Mouse (Mus musculus) adrenal gland, adult 8-10 months (tissue): ENCODE results near the gene Chn2. TPM values are rescaled to one million over a fixed set of nuclear protein-coding genes. Genes with fewer than 3 reads are reported as not detected.

Experiments used
- DNase-seq: peaks from one replicate; pipeline ENCODE4 v3.0.0; 2022
- total RNA-seq, 4 experiments: library from RNA; stranded (reverse); gene quantifications; 2 replicates each; pipeline ENCODE4 v1.2.4; 2022

Gene Chn2
- total RNA-seq, 4 experiments from 2014 or later = 7.1 to 24.4 (median 16.6) TPM

DNA sequence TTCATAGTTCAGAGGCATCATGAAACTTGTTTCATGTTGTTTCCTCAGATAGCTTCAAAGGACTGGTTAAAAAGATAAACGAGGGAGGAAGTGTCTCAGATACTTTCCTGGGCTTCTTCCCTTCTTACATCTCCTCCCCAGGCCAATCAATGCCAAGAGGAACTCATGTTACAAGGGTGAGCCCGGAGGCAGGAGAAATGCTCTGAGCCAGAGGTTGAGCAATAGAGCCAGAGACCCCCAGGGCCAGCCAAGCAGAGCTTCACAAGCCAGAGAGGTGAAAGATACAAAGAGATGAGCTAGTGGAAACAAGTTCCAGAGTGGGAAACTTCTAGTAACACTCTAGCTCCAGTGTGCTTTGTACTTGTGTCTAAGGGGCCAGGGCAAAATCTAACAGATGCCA is 38.9 kb downstream of the Chn2 start:
- DNase-seq = no peak

DNA sequence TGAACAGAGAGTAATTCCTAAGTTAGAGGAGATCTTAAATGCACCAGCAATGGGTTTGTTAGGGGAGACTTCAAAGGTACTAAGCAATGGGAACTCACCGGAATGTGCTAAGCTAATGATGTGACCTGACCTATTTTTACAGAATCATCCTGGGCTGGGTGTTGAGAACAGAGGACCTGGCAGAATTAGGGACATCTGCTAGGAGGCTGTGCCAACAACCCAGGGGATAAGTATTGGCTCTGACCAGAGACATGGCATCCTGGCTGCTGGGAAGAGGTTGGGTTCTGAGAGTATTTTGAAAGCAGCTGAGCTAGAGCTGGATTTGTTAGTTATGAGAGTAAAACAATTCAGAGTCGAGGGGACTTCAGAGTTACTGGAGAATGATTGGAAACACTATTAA is 40.5 kb downstream of the Chn2 start:
- no peak for DNase-seq

DNA sequence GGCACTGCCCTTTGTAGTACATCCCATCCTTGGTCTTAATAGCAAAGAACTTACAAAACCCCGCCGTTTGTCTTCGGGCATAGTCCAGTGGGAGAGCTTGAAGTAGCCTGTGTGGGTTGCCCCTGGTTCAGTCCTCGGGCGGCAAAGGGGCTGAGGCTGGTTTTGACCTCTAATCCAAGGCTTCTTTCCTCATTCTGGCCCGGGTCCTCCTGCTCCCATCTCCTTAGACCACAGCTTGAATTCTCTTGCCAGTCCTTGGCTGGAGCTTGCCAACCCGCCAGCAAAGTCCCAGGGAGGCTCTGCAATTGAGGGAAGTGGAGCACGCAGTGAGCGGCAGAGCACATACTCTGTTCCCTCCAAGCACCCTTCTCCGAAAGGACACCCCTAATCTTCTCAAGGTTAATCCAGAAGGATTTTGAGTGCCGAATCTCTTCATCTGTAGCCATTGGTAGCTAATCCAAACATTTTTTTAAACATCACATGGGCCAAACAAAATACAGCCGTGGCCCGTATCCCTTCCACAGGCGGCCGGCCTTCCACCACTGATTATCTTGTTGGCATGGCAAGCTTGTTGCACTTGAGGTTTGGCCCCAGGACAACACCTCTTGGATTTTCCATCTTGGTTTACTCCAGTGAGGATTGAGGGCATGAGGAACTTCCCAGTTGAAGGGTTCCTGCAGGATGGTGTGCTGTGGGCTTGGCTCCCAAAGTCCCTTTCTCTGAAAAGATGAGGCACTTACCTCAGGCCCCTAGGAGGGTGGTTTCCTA is 41.3 kb downstream of the Chn2 start:
- DNase-seq = no peak

DNA sequence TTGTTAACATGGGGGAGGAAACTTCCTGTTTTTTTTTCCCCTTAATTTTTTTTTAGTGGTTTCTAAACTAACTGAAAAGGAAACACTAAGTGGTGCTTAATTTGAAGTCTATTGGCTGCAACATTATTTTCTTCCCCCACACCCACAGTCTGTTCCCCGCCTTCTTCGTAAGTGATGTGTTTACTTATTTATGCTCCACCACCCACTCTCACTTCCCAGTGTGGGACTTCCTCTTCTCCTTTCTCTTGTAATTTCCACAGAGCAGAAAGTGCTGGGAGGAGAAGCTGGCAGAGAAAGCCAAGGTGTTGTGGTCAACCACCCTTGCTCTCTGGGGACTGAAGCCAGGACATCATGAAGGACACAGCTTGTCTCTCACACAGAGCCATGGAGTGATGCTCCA is 43.2 kb downstream of the Chn2 start:
- DNase-seq = no peak

DNA sequence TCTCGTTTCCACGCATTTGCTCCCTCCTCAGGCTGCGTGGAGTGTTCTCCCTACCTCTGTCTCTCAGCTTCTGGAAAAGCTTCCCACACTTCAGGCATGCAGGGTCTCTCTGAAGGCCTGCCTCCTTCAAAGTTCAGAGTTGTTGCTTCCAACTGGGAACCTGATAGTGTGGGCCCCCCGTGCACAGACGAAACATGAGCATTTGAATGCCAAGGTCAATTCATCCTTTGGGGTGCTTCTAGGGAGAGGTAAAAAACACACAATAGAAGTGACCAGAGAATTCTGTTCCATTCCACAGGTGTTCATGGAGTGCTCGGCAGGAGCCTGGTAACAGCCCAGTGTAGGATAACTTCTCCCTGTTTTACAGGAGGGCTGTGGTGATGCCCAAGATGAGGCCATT is 44.7 kb downstream of the Chn2 start:
- DNase-seq = no peak

DNA sequence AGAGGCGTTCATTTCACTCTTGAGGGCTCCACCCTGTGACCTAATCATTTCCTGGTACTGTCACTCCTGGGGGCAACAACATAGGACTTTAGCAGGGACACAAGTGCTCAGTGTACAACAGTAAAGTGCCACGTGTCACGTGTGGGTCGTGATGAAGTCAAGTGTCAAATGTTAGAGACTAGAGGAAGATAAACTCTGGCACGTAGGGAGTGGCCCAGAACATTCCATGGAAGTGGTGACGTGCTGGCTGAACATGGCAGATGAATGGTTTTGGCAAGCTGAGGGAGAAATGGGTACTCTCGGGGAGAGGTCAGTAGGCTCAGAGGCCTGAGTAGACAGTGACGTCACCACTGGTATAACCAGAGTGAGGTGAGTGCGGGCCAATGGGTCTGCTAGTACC is 45.7 kb downstream of the Chn2 start:
- DNase-seq = no peak

DNA sequence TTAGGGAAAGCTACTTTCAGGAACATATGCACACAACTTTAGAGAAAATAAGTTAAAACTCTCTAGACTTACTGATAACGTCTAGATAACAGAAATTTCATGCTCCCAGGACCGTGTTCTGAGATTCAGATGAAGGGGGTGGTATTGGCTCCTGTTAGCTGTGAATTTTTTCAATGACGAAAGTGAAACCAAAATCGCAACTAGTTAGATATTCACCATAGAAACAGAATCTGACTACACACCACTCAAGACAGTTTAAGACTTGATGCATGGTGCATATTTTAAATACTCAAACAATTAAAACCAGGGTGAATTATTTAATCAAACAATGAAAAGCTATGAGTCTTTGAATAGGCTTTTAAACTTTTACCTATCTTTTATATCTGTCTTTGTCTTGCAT is 48.8 kb downstream of the Chn2 start:
- no peak for DNase-seq

DNA sequence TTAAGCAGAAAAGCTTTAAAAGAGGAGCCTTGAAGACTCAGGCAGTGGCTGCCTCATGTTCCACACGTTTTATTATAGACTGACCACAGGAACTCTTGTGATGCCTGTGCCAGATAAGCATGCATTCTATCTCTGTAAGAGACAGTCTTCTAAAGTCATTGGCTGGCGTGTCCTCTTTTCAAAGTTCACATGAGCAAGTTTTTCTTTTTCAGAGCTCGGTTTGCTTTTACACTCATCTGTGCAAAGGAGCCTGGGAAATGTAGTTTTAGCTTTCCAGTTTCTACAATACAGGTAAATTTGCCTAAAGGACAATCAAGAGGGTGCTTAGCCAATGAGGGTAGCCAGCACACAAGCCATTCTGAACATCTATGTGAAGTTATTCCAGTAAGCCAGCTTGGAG is 51.5 kb downstream of the Chn2 start:
- no peak for DNase-seq

DNA sequence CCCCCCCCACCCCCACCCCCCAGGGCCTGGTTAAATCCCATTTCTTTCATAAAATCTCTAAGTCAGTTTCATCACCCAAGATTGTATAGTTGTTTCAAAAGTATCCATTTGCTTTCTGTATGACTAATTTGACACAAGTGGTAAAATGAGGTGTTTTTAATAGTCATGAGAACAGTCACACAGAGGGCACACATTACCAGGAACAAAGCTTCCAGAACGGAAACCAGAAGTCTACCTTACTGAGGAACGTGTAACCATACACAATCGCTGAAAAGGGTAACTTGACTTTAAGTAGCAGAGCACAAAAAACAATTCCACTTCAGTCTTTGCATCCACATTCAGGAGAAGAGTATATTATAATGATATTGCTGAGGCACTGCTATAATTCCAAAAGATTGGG is 53.6 kb downstream of the Chn2 start:
- DNase-seq = no peak

DNA sequence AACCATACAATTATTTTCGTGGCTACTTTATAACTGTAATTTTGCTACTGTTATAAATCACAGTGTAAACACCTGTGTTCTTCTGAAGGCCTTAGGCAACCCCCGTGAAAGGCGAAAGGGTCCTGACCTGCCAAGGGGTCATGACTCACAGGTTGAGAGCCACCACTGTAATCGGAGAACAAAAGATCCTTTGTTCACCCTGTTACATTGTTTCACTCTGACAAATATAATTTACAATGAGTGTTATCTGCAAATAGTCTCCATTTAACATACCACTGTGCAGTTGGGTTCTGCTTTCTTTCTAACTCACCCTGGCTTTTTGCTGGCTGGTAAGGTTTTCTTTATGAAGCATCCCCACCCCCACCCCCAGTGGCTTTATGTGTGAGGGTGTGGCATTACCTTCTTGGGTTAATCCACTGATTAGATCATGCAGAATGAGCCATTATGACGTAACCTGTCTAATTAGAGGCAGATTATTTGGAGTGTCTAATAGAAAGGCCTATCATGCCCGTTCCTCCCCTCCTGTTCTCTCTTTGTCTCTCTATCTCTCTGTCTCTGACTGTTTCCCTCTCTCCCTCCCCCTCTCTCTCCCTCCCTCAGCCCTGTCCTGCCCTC is 56.9 kb downstream of the Chn2 start:
- DNase-seq = no peak

DNA sequence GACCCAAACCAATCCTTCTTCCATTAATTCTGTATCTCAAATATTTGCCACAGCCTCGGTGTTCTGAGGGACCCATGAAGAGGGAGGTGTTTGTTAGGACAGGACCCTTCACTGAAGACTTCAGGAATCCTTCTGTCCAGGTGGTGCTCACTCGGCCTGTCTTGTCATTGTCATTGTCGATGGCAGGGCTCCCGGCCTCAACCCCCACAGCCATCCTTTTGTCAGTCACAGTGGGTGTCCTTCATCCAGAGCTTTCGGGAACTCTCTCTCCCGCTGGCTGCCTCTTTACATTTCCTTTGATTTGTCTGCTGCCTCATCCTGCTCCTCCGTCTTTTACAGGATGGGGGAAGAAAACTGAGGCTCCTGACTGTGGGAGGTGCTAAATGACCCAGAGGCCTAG is 57.5 kb downstream of the Chn2 start:
- no peak for DNase-seq

DNA sequence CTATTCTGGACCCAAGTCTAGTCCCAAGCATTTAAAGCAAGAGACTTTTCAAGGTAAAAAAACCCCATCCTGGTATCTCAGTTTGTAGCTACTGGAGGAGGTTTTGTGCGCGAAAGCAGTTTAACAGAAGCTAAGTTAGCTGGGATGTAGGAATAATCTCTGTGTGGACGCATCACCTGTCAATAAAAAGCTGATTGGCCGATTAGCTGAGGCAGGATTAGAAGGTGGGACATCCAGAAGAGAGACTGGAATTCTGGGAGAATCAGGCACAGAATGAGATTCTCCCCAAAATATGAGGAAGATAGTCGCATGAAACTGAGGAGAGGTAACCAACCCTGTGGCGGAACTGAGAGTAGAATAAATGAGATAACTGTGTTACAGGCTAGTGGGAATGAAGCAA is 59.0 kb downstream of the Chn2 start:
- DNase-seq = no peak

DNA sequence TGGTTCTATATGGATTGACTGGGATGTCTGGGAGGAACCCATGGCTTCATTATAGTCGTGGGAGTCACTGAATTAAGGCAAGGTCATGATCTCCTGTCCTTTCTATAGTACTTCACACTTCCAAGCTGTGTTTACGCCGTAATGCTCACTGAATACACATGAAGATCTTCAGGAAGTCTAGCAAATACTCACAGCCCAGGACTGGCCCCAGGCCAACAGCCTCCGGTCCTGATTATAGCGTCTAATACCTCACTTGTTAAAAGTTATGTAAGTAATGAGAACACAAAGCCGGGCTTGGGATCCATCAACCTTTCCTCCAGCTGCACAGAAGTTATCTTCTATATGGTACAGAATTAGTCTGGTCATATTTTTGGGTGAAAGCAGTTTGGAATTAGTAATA is 60.3 kb downstream of the Chn2 start:
- DNase-seq = no peak

DNA sequence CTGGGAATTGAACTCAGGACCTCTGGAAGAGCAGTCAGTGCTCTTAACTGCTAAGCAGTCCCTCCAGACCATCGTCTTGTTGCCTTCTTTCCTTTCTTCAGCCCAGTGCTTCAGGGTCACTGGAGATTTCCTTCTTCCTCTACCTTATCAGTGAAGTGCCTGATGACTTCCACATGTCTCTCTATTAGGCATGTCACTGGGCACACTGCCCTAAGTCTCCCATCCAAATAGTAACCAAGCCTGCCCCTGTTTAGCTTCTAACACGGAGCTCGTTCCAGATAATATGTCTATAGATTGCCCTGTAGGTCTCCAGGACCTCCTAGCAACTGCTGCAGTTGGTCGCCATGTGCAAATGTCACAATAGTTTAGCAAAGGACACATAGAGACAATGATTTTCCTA is 62.9 kb downstream of the Chn2 start:
- DNase-seq = no peak

DNA sequence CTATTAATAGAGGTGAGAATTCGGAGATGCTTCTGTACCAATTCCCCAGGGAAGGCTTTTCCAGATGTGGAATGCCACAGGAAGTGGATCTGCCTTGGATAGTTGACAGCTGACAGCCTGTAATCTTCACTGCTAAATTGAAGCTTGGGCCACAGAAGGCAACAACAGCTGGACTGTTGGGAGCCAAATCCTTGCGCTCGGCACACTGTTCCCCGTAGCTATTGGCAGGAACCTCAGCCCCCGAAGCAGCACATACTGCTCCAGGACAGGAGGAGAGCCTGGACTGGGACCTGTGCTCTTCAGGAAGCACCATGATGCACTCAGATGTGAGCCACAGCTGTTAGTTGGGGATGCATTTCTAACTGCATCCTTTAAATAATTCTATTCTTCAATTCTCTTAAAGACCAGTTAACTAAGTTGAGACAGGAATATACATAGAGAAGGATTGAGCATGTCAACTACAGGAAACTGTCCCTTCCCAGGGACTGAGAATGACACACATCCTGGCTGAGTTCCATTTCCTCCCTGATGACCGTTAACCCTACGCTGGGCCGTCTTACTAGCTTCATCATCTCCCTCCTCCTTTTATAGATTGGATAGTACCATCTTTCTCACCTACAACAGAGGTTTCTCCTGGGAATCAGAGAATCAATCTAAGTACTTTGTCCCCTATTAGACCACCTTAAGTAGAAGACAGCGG is 64.1 kb downstream of the Chn2 start:
- DNase-seq = no peak

DNA sequence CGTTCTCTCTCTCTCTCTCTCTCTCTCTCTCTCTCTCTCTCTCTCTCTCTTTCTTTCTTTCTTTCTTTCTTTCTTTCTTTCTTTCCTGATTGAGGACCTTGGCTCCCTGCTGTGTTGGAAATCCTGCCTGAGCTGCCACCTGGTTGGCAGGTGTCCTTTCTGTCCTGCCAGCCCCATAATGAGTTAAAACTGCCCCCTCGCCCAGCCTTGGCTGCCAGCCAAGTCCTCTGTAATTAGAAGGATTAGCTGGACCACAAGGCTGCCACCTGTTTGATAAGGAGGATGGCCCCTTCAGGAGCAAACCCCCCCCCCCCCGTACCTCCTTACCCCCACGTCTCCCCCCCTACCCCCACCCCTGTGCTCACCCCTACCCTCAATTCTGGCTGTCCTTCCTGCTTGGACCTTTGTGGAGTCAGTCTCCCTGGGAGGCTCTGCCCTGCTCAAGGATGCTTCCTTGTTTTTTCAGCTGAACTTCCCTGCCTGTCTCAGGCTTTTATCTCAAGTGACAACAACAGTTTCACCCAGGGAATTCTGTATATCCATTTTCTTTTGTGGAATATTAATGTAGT is 72.1 kb downstream of the Chn2 start:
- no peak for DNase-seq

DNA sequence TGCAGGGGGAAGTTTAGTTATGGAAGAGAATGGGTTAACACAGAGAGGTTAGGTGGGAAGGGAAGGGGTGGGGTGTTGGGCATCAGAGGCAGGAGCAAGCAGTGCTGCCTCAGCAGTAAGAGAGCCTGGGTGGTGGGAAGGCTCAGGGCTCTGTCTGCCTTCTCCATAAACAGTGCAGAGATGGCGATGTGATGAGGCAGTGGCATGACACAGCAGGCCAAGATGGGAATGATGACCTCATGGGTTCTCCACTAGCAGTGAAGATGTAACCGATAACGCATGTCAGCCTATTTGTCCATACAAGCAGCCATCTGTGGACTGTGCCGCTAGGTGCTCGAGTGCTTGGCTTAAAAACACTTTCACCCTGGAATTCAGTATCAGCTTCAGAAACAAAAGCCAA is 74.0 kb downstream of the Chn2 start:
- no peak for DNase-seq

DNA sequence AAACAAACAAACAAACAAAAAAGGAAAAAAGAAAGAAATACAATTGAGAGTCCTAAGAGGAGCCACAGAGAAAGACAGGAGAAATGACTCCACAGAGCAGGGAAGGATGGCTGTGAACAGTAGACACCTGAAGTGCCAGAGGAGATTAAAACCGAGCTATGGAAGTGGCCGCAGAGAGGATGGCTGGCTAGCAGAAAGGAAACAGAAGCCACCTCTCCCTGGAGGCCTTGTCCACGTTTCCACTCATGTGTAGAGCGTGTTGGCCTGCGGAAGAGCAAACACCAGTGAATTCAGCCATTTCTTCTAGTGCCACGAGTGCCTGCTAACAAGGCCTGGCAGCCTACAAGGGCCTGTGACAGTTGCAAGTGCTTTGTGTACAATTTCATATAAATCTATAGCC is 75.1 kb downstream of the Chn2 start:
- no peak for DNase-seq

DNA sequence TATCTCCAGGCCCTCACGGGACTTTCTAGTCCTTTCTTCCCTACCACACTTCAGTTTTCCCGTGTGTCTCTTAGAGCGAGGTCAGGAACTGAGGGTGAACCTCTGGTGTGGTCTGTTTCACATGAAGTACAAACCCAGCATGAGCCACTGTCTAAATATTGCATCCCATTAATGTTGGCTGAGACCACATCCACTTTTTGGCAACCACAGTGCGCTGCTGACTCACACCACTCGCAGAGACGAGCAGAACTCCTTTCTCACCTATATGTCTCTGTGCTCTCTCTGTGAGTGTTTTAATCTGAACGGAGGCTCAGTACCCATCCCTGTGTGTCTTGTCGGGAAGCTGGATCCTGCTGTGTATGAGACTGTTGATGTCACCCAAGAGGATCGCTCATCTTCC is 76.9 kb downstream of the Chn2 start:
- no peak for DNase-seq

DNA sequence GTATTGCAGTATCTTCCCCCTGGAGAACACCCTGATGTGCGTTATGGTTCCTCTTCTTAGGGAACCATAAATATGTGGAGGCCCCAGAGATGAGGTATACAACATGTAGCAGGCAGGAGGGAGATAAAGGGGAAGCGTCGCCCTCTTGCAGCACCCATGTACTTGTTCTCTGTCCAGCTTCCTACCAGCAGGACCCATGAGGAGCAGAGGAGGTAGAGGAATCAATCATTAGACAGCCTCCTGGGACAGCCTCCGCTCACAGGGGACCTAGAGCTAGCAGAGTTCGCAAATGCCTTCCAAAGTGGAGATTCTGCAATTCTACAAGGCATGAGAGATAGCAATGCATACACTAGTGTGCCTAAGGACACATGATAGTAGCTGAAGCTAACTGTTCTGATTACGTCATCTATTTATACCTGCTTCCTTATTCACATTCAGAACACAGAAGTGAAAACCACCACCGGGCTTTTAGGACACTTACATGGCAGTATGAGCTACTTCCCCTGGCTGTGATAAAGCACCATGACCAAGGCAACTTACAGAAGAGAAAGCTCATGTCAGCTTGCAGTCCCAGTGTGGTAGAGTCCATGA is 77.7 kb downstream of the Chn2 start:
- DNase-seq = no peak

DNA sequence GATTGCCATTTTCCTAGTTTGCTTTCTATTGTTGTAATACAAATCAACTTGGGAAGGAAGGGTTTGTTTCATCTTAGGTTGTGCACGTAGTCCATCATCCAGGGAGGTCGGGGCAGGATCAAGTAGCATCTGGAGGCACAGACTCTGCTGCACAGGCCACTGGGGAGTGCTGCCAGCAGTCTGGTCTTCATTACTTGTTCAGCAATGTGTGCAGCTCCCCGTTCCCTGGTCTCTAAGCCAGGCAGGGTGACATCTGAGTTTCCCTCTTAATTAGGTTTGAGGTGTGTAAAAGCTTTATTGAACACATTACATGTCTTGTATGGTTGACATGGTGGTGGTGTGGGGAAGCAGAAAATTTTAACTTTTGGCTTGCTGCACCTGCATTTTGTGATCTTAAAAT is 79.0 kb downstream of the Chn2 start:
- DNase-seq = no peak

DNA sequence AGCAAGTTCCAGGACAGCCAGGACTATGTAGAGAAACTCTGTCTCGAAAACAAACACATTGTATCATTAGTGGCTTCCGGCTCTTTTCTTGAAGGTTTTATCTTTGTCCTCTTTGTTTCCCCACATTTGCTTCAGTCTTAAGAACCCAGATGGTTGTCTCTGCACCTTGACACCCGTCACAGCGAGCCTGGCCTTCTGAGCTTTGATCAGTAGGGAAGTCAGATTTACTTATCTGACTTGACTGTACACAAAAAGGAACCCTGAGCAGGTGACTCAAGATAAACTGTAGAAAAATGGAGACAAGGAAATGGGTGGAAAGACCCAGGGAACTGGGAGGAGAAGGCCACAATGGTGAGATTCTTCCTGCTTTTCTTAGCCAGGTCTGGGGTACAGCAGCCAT is 79.5 kb downstream of the Chn2 start:
- DNase-seq = no peak

DNA sequence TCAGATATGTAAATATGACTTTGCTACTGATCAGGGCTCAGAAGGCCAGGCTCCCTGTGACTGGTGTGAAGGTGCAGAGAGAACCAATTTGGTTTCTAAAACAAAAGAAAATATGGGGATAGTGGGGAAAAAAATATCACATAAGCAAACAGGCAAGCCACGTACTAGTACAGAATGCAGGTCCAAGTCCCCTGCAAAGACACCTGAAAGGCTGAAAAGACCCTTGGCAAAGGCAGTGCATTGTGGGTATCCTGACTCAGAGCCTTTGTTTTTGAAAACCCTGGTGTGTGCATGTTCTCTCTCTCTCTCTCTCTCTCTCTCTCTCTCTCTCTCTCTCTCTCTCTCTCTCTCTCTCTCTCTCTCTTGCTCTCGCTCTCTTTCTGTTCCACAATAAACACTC is 80.1 kb downstream of the Chn2 start:
- no peak for DNase-seq
